Mouse (Mus musculus) kidney, postnatal 10 days (tissue): ENCODE data around the gene P2rx4.

Source experiments
- DNase-seq: peaks from one replicate; pipeline ENCODE4 v3.0.0; 2021; ENCODE audit warnings: mixed read lengths

Gene P2rx4

GRCm38 (mm10) chr5:122704571-122704970 lies 2.8 kb upstream of the P2rx4 start:
- no peak for DNase-seq

GRCm38 (mm10) chr5:122705174-122705573 lies 2.2 kb upstream of the P2rx4 start:
- no peak for DNase-seq

- no peak for DNase-seq
Measured at GRCm38 (mm10) chr5:122706917-122707275, 448 bp upstream of the P2rx4 start.

- no peak for DNase-seq
Measured at GRCm38 (mm10) chr5:122708819-122709218, 1.5 kb downstream of the P2rx4 start.

- DNase-seq, result no peak
Measured at GRCm38 (mm10) chr5:122715723-122716122, 8.4 kb downstream of the P2rx4 start.

GRCm38 (mm10) chr5:122716793-122717192 lies 9.4 kb downstream of the P2rx4 start:
- DNase-seq, result no peak

GRCm38 (mm10) chr5:122718400-122718799 lies 11.1 kb downstream of the P2rx4 start:
- DNase-seq, result peak; percentile 67

GRCm38 (mm10) chr5:122719168-122719567 lies 11.8 kb downstream of the P2rx4 start:
- no peak for DNase-seq

- DNase-seq, result no peak
Measured at GRCm38 (mm10) chr5:122725453-122725852, 18.1 kb downstream of the P2rx4 start.

- DNase-seq, result peak; percentile 80
Measured at GRCm38 (mm10) chr5:122726068-122726467, 18.7 kb downstream of the P2rx4 start.

- no peak for DNase-seq
Measured at GRCm38 (mm10) chr5:122726595-122726994, 19.3 kb downstream of the P2rx4 start.

- DNase-seq, result no peak
Measured at GRCm38 (mm10) chr5:122727096-122727495, 19.8 kb downstream of the P2rx4 start.

GRCm38 (mm10) chr5:122730776-122731175 lies 23.4 kb downstream of the P2rx4 start:
- DNase-seq, result no peak

- DNase-seq, result peak; percentile 77
Measured at GRCm38 (mm10) chr5:122731321-122731720, 24.0 kb downstream of the P2rx4 start.

GRCm38 (mm10) chr5:122731991-122732673 lies 24.8 kb downstream of the P2rx4 start:
- DNase-seq, result peak; percentile 62

GRCm38 (mm10) chr5:122733881-122734280 lies 26.5 kb downstream of the P2rx4 start:
- no peak for DNase-seq

GRCm38 (mm10) chr5:122735853-122736252 lies 28.5 kb downstream of the P2rx4 start:
- no peak for DNase-seq

- DNase-seq, result no peak
Measured at GRCm38 (mm10) chr5:122736761-122737160, 29.4 kb downstream of the P2rx4 start.

GRCm38 (mm10) chr5:122743880-122744422 lies 36.6 kb downstream of the P2rx4 start:
- DNase-seq, result no peak

- DNase-seq, result peak; percentile 48
Measured at GRCm38 (mm10) chr5:122747950-122748349, 40.6 kb downstream of the P2rx4 start.

- no peak for DNase-seq
Measured at GRCm38 (mm10) chr5:122754477-122754876, 47.1 kb downstream of the P2rx4 start.

GRCm38 (mm10) chr5:122755620-122756019 lies 48.3 kb downstream of the P2rx4 start:
- no peak for DNase-seq

GRCm38 (mm10) chr5:122756144-122756543 lies 48.8 kb downstream of the P2rx4 start:
- no peak for DNase-seq

- peak; percentile 58 for DNase-seq
Measured at GRCm38 (mm10) chr5:122756680-122757079, 49.3 kb downstream of the P2rx4 start.
